Mouse (Mus musculus): ENCODE results near the gene Pex6. TPM values are rescaled to one million over a fixed set of nuclear protein-coding genes. Genes with fewer than 3 reads are reported as not detected.

Pex6 gene
- polyA plus RNA-seq, 1 experiment from 2014 or later = 33.7 TPM

DNA sequence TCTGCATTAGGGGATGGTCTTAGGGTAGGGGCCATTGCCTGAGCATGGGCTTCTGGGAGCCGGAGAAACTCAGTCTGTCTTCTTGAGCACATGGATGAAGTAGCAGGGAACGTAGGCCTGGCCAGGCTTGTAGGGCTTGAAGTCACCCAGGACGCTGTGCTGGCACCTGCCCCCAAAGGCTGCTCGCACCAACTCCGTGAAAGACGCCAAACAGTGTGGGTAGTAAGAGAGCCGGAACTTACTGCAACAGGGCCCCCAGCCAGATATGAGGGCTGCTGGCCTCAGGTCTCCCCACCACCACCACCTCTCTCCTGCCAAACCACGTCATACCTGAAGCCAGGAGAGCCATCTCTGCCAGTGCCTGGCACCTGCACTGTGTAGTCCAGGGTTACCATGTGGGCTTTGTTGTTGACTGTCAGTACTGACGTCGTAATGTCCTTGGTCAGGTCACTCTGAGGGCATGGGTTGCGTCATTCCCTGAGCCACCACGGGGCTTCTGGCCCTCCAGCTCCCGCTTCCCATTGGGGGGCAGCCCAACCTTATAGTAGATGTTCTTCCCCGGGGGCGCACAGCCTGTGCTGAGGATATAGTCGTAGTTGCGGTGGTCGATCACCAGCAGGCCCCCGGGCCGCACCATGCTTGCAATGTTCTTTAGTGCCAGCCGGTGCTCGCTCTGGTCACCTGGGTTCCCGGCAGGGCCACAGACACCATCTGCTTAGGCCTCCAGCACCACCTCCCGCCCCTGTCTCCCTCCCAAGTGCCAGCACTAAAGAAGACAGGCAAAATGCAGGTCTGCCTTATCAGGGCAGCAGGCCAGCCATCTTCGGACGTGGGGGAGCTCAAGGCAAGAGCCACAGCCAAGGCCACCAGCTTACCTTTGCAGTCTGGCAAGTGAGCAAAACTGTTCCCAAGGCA is 14.7 kb downstream of the Pex6 start:
- ATAC-seq (ENCODE audit: low FRiP score, low read depth) = no peak
- no peak overlapping the region for H3K9ac ChIP-seq (replicated peaks)
- H3K4me2 ChIP-seq (replicated peaks) = no peak overlapping the region
- H3K4me3 ChIP-seq = no peak overlapping the region
- no peaks in the 10 kb centered on the region for H3K4me1 ChIP-seq
- peaks cover 28% of the 10 kb centered on the region for H3K36me3 ChIP-seq
- no peak overlapping the region for H3K27ac ChIP-seq (replicated peaks)
- 92% methylated on average over 26 of the region's 26 CpGs for WGBS
- H3K9me3 ChIP-seq = no peaks in the 10 kb centered on the region
- peaks cover 23% of the 10 kb centered on the region for H3K27me3 ChIP-seq

- Histone ChIP-seq H3K4me3 (no peak overlapping the region), H3K27ac (replicated peaks) (no peak overlapping the region)
Measured at GRCm38 (mm10) chr17:46727271-46727670, 16.0 kb downstream of the Pex6 start.

GRCm38 (mm10) chr17:46728021-46728420 is 16.8 kb downstream of the Pex6 start:
- ATAC-seq (ENCODE audit: low FRiP score, low read depth) = no peak
- H3K4me3 ChIP-seq = no peak overlapping the region
- no peaks in the 10 kb centered on the region for H3K9me3 ChIP-seq
- no peak overlapping the region for H3K27ac ChIP-seq (replicated peaks)
- no peak overlapping the region for H3K9ac ChIP-seq (replicated peaks)
- no peak overlapping the region for H3K4me2 ChIP-seq (replicated peaks)
- no peaks in the 10 kb centered on the region for H3K4me1 ChIP-seq
- peaks cover 16% of the 10 kb centered on the region for H3K36me3 ChIP-seq
- peaks cover 23% of the 10 kb centered on the region for H3K27me3 ChIP-seq
- 42% methylated on average over 6 of the region's 6 CpGs for WGBS

More at GRCm38 (mm10) chr17:46727271-46727670, 16.0 kb downstream of the Pex6 start:
- Histone ChIP-seq H3K9me3 (no peaks in the 10 kb centered on the region), H3K36me3 (peaks cover 20% of the 10 kb centered on the region), H3K9ac (replicated peaks) (no peak overlapping the region), H3K4me1 (no peaks in the 10 kb centered on the region), H3K27me3 (peaks cover 23% of the 10 kb centered on the region), H3K4me2 (replicated peaks) (no peak overlapping the region)
- ATAC-seq (ENCODE audit: low FRiP score, low read depth) = no peak
- 88% methylated on average over 11 of the region's 11 CpGs for WGBS

GRCm38 (mm10) chr17:46728496-46728895 is 17.2 kb downstream of the Pex6 start:
- 52% methylated on average over 11 of the region's 11 CpGs for WGBS
- H3K9ac ChIP-seq (replicated peaks) = 0 out of 2 replicates have a peak overlapping the region, but pooled peaks have one; percentile 17
- peaks cover 23% of the 10 kb centered on the region for H3K27me3 ChIP-seq
- H3K4me2 ChIP-seq (replicated peaks) = no peak overlapping the region
- ATAC-seq (ENCODE audit: low FRiP score, low read depth) = no peak
- peaks cover 11% of the 10 kb centered on the region; the same call in 1 of the 2 replicates for H3K36me3 ChIP-seq
- no peak overlapping the region for H3K4me3 ChIP-seq
- H3K4me1 ChIP-seq = no peaks in the 10 kb centered on the region
- H3K27ac ChIP-seq (replicated peaks) = no peak overlapping the region
- no peaks in the 10 kb centered on the region for H3K9me3 ChIP-seq

DNA sequence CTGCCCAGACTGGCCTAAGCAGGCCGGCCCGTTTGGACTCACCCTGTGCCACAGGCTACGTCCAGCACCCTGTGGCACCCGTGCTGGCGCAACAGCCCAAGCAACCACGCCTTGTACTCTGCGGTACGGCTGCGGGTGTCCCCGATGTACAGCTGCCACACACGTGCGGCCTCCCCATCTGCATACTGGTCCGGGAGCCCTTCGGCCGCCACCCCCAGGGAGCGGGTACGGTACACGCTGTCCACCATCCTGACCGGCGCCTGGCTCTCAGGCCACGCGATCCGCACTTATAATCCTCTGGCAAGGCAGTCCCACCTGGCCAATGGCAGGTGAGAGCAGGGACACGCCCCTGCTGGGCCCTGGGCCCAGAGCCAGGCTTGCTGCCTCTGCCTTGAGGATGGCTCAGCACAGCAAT is 17.6 kb downstream of the Pex6 start, which contains the start of gene Gnmt:
Gene Gnmt (minus strand): TSS at position 265 of the 415 bp plus-strand sequence.
- no peaks in the 10 kb centered on the region for H3K4me1 ChIP-seq
- no peak for ATAC-seq (ENCODE audit: low FRiP score, low read depth)
- no peak within 1 kb of the TSS for H3K4me2 ChIP-seq (replicated peaks)
- H3K9ac ChIP-seq (replicated peaks) = peak within 1 kb of the TSS; percentile 17; the same call in 1 of the 2 replicates
- H3K4me3 ChIP-seq = no peak within 1 kb of the TSS
- H3K9me3 ChIP-seq = no peaks in the 10 kb centered on the region
- 22% methylated on average over 24 of the region's 24 CpGs for WGBS
- peaks cover 7% of the 10 kb centered on the region; the same call in 1 of the 2 replicates for H3K36me3 ChIP-seq
- peaks cover 23% of the 10 kb centered on the region for H3K27me3 ChIP-seq
- H3K27ac ChIP-seq (replicated peaks) = no peak within 1 kb of the TSS

DNA sequence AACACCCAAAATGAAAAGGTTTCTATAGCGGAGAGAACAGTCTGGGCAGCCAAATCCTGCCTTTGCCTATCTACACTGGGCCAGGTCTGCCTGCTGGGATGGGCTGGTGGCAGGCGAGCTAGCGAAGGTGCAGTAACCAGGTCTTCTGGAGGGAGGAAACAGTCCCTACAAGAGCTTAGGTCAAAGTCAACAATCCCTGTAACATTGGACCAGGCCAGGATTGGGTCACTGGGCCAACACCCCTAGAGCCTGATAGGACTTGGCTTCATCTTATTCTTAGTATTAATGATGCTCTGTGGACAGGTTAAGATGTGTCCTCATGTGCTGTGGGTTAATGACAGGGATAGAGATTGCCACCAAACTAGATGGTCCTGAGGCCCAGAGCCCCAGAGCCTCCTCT is 22.8 kb downstream of the Pex6 start:
- no peak overlapping the region for H3K27ac ChIP-seq (replicated peaks)
- no peak overlapping the region for H3K9ac ChIP-seq (replicated peaks)
- H3K4me2 ChIP-seq (replicated peaks) = no peak overlapping the region
- H3K27me3 ChIP-seq = peaks cover 10% of the 10 kb centered on the region
- WGBS = 92% methylated on average over 3 of the region's 3 CpGs
- no peak for ATAC-seq (ENCODE audit: low FRiP score, low read depth)
- H3K4me3 ChIP-seq = no peak overlapping the region
- no peaks in the 10 kb centered on the region for H3K4me1 ChIP-seq
- H3K9me3 ChIP-seq = no peaks in the 10 kb centered on the region
- peaks cover 31% of the 10 kb centered on the region for H3K36me3 ChIP-seq

DNA sequence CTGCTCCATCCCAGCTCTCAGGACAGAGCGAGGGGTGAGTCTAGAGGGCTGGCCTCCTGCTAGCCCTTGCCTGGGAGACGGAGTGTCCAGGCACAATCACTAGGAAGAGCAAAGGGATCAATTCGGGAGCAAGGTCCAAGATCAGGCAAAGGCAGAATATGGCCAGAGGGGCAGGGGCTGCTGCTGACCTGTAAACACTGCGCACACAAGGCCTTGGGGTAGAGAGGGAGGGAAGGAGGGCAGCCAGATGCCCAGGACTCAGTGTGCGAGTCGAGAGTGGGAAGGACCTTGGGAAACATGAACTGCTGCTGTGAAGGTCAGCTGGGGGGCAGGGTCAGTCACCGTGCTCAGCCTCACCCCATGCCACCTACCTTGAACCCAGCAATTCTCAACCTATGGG is 24.0 kb downstream of the Pex6 start:
- no peaks in the 10 kb centered on the region for H3K27me3 ChIP-seq
- no peak overlapping the region for H3K4me2 ChIP-seq (replicated peaks)
- H3K4me3 ChIP-seq = no peak overlapping the region
- no peak for ATAC-seq (ENCODE audit: low FRiP score, low read depth)
- H3K9ac ChIP-seq (replicated peaks) = no peak overlapping the region
- peaks cover 32% of the 10 kb centered on the region for H3K36me3 ChIP-seq
- H3K9me3 ChIP-seq = no peaks in the 10 kb centered on the region
- H3K4me1 ChIP-seq = no peaks in the 10 kb centered on the region
- H3K27ac ChIP-seq (replicated peaks) = no peak overlapping the region
- 90% methylated on average over 7 of the region's 7 CpGs for WGBS

DNA sequence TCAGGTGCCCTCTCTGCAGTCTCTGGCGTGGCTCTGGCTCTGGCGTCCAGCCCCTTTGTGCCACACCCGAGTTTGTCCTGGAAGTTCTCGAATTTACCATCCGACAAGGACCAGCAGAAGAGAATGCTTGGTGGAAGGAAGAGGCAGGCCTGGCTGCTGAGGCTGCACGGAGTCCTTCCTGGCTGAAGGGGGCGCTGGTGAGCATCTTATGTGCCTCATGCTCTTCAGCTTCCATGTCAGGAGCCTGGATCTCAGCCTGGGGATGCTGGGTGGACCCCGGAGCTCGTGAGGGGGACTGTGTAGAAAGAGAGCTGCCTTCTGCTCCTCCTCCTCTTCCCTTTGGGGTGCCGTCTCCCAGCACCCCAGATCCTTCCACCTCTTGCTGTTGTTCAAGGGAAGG is 24.9 kb downstream of the Pex6 start:
- Histone ChIP-seq H3K27ac (replicated peaks) (no peak overlapping the region), H3K4me1 (no peaks in the 10 kb centered on the region)
- ATAC-seq (ENCODE audit: low FRiP score, low read depth) = no peak

GRCm38 (mm10) chr17:46741305-46741704 is 30.0 kb downstream of the Pex6 start:
- Histone ChIP-seq H3K27ac (replicated peaks) (no peak overlapping the region), H3K9ac (replicated peaks) (no peak overlapping the region), H3K4me1 (no peaks in the 10 kb centered on the region), H3K27me3 (no peaks in the 10 kb centered on the region), H3K4me2 (replicated peaks) (no peak overlapping the region), H3K4me3 (no peak overlapping the region), H3K9me3 (no peaks in the 10 kb centered on the region), H3K36me3 (peaks cover 49% of the 10 kb centered on the region)
- ATAC-seq (ENCODE audit: low FRiP score, low read depth) = no peak
- WGBS = over 99% methylated on average over 6 of the region's 6 CpGs

More for the DNA sequence above, 24.9 kb downstream of the Pex6 start:
- no peak overlapping the region for H3K4me3 ChIP-seq
- H3K27me3 ChIP-seq = no peaks in the 10 kb centered on the region
- H3K4me2 ChIP-seq (replicated peaks) = no peak overlapping the region
- 64% methylated on average over 10 of the region's 10 CpGs for WGBS
- no peak overlapping the region for H3K9ac ChIP-seq (replicated peaks)
- H3K36me3 ChIP-seq = peaks cover 34% of the 10 kb centered on the region
- no peaks in the 10 kb centered on the region for H3K9me3 ChIP-seq

- Histone ChIP-seq H3K9ac (replicated peaks) (no peak overlapping the region), H3K27me3 (no peaks in the 10 kb centered on the region), H3K4me2 (replicated peaks) (no peak overlapping the region), H3K27ac (replicated peaks) (no peak overlapping the region), H3K4me3 (no peak overlapping the region), H3K36me3 (peaks cover 50% of the 10 kb centered on the region), H3K4me1 (no peaks in the 10 kb centered on the region), H3K9me3 (no peaks in the 10 kb centered on the region)
- no peak for ATAC-seq (ENCODE audit: low FRiP score, low read depth)
- 94% methylated on average over 9 of the region's 9 CpGs for WGBS
Measured at GRCm38 (mm10) chr17:46742986-46743385, 31.7 kb downstream of the Pex6 start.

- no peak for ATAC-seq (ENCODE audit: low FRiP score, low read depth)
- Histone ChIP-seq H3K27me3 (no peaks in the 10 kb centered on the region), H3K9me3 (no peaks in the 10 kb centered on the region), H3K4me3 (no peak overlapping the region), H3K4me1 (peaks cover 3% of the 10 kb centered on the region; the same call in 1 of the 2 replicates), H3K4me2 (replicated peaks) (no peak overlapping the region), H3K36me3 (peaks cover 47% of the 10 kb centered on the region), H3K9ac (replicated peaks) (no peak overlapping the region), H3K27ac (replicated peaks) (no peak overlapping the region)
- 86% methylated on average over 2 of the region's 2 CpGs for WGBS
Measured at GRCm38 (mm10) chr17:46745506-46745905, 34.2 kb downstream of the Pex6 start.

- H3K27me3 ChIP-seq = no peaks in the 10 kb centered on the region
- no peak overlapping the region for H3K4me3 ChIP-seq
- H3K36me3 ChIP-seq = peaks cover 35% of the 10 kb centered on the region
- no peak overlapping the region for H3K9ac ChIP-seq (replicated peaks)
- peaks cover 13% of the 10 kb centered on the region for H3K4me1 ChIP-seq
- H3K27ac ChIP-seq (replicated peaks) = no peak overlapping the region
- no peaks in the 10 kb centered on the region for H3K9me3 ChIP-seq
- WGBS = 89% methylated on average over 8 of the region's 8 CpGs
- H3K4me2 ChIP-seq (replicated peaks) = no peak overlapping the region
- no peak for ATAC-seq (ENCODE audit: low FRiP score, low read depth)
Measured at GRCm38 (mm10) chr17:46747234-46747633, 36.0 kb downstream of the Pex6 start.

Measured in midbrain, embryonic 12.5 days (tissue).